Mouse (Mus musculus): ENCODE measurements at regions not wholly inside any gene's neighbourhood (a gene's known extent, or its start where the extent isn't known, plus 50 kb on each side); places are given as distances from the start of the nearest gene placed in this dataset.

DNA sequence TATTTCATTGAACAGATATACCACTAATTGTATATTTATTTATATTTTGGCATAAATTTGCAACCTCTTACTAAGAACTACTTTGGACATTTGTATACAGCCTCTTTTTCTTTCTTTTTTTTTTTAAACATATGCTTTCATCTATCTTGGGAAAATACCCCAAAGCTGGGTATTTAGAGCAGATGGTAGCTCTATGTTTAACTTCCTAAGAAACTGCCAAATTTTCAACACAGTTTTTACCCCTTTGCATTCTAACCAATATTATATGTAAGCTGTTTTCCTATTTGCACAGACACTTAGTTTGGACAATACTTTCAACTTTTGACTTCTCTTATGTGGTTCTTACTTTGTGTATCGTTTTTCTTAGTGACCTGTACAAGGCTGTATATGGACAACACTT, 396.5 kb upstream of the Grin3a start:
- TF ChIP-seq POLR2A (IDR thresholded peaks at IDR 0.05; ENCODE audit: extremely low read depth, insufficient read depth, low read length) = no peak
- no peak for TF ChIP-seq CTCF (IDR thresholded peaks at IDR 0.05; ENCODE audit: low read depth, low read length)

All from liver, adult 2 months (tissue).